Mouse (Mus musculus) thymus, postnatal 14 days (tissue): ENCODE measurements around the gene Hrh2.

ENCODE experiments used
- DNase-seq: peaks from one replicate; pipeline ENCODE4 v3.0.0; 2021

The Hrh2 gene

GRCm38 (mm10) chr13:54192021-54192481 lies at the start of gene Hrh2:
TSS of gene Hrh2 (plus strand) at chr13:54192129.
- peak; percentile 54 for DNase-seq

DNA sequence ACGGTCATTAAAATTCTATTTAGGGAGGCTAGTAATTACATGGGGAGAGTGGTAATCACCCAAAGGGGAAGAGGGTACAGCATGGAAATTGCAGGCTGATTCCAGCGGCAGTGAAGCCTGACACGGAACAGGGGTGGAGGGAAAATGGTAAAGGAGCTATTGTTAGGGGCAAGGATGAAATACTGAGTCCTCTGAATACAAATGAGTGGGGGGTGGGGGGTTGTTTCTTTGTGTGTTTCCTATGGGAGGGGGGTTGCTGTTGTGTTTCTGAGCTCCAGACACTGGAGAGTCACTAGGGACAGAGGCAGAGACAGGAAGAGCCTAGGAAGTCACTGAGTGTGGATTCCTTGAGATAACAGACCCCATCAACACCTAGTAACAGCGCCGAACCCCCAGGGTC lies 48.1 kb upstream of the Hrh2 start:
- DNase-seq: no peak

DNA sequence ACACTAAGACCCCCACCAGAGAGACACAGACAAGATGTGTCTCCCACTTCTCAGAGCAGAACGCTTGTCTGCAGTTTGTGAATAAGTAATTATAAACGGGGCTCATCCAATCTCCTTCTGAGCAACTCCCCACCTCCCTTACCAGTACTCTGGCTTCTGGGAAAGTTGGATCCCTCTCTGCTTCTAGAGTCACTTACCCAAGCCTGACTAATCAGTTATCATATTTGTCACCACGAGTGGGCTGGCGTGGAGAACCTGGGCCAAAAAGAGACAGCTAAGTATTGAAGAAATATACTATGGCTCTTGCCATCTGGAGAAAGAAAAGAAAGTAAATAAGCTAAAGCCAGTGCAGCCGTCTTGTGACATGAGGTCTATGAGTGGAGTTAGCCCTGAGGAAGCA lies 47.3 kb upstream of the Hrh2 start:
- DNase-seq: no peak

- DNase-seq: peak; percentile 6
Observed at GRCm38 (mm10) chr13:54147328-54147727, 44.6 kb upstream of the Hrh2 start.

- DNase-seq: no peak
Observed at GRCm38 (mm10) chr13:54152421-54152820, 39.5 kb upstream of the Hrh2 start.

- no peak for DNase-seq
Observed at GRCm38 (mm10) chr13:54152911-54153310, 39.0 kb upstream of the Hrh2 start.

DNA sequence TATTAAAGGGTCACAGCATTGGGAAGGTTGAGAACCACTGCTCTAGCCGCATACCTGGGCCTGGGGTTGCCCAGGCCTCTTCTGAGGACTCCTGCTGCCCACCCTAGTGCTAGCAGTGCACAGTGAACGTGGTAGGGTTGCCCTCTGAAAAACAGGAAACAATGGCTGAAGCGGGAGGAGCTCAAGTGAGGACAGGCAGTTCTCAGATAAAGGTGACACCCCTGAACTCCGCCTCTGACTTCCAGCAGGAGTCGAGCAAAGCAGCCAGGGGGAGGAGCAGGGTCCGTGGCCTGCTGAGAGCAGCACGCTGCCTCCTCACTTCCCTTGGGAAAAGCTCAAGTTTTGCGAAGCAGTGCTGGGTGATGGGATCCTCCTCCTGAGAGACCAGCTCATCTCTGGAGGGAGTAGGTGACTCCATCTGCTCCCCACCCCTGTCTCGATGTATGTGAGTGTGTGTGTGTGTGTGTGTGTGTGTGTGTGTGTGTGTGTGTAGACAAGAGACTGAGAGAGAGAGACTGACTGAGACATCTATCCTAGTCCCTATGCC lies 38.2 kb upstream of the Hrh2 start:
- no peak for DNase-seq

DNA sequence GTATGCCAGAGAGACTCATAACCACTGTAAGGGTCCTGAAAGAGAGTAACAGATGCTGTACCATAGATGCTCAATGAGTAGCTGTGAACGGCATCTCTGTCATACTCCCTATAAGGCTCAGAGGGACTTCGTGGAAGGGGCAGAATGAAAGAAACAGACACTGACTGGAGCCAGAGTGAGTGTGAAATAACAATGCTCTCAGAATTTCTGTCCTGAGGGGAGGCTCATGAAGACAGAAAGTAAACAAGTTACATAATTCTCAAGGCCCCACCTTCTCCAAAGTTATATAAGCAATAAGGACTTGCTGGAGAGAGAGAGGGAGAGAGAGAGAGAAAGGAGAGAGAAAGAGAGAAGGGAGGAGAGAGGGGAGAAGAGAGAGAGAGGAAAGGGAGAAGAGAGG lies 36.1 kb upstream of the Hrh2 start:
- DNase-seq: no peak

DNA sequence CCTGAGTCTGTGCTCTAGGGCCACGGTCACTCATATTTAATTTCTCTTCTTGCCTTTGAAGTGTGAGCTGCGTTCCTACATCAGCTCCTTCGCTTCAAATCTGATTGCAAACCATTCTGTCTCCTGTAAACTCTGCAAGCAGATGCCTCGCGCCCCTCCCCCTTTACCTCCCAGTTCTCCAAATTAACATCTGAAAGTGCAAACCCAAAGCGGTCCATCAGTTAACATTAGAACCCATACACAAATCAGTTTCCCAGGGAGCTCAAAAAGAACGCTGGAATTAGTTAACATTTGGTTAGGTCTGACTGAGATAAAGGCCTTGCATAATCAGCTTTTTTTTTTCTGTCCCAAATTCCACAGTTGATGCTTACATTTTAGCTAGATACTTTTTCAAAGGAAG lies 32.7 kb upstream of the Hrh2 start:
- no peak for DNase-seq

DNA sequence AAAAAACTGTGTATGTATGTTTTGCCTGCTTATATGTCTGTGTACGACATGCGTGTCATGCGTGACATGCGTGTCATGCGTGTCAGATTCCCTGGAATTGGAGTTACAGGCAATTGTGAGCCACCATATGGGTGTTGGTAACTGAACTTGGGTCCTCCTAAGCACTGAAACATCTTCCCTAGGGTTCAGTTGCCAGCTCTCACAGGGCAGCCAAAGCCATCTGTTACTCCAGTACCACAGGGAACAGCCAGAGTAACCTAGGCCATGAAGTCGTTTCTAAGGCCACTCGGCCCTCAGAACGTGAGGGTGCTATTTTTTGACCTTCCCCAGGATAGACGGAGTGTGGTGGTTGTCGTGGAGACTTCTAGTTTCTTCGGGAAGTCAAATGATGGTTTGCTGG lies 32.2 kb upstream of the Hrh2 start:
- DNase-seq: no peak

- no peak for DNase-seq
Observed at GRCm38 (mm10) chr13:54160546-54160945, 31.4 kb upstream of the Hrh2 start.

GRCm38 (mm10) chr13:54161514-54161913 lies 30.4 kb upstream of the Hrh2 start:
- DNase-seq: no peak

DNA sequence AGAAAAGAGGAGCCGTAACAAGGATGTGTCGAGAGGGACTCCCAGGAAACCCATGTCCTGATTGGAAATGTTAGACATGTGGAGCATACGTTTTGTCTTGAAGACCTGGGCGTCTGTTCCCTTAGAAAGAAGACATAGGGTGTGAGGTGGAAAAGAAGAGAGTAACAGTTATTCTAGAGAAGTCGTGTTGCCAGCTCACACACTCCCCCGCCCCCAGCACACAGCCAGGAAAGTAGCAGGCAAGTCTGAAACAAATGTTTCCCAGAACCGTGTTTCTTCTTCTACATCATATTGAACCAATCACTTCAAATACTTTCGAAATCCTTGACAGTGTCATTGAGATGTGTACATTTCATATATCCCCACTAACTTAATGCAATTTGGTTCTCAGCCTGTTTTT lies 28.6 kb upstream of the Hrh2 start:
- DNase-seq: no peak

GRCm38 (mm10) chr13:54164462-54164861 lies 27.5 kb upstream of the Hrh2 start:
- DNase-seq: no peak

- no peak for DNase-seq
Observed at GRCm38 (mm10) chr13:54165066-54165465, 26.9 kb upstream of the Hrh2 start.

DNA sequence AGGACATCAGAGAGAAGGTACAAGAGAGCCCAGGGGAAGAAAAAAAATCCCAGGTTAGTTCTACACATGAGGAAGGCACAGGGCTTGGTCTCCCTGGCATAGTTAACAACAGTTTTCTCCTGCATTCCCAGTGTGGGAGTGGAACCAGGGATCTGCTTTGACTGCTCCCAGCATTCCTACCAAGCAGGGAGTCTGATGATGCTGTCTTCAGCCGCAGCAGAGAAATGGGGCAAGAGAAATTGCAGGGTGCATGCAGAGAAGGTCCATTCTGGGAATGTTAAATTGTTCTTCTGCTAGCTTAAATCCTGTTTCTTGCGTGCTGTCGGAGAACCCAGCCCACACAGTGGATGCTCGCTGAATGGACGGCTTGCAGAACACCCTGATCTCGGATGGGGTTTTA lies 26.2 kb upstream of the Hrh2 start:
- DNase-seq: no peak

GRCm38 (mm10) chr13:54167036-54167435 lies 24.9 kb upstream of the Hrh2 start:
- DNase-seq: no peak

GRCm38 (mm10) chr13:54168675-54169074 lies 23.3 kb upstream of the Hrh2 start:
- no peak for DNase-seq

- no peak for DNase-seq
Observed at GRCm38 (mm10) chr13:54170288-54170687, 21.6 kb upstream of the Hrh2 start.

- no peak for DNase-seq
Observed at GRCm38 (mm10) chr13:54171346-54171745, 20.6 kb upstream of the Hrh2 start.

DNA sequence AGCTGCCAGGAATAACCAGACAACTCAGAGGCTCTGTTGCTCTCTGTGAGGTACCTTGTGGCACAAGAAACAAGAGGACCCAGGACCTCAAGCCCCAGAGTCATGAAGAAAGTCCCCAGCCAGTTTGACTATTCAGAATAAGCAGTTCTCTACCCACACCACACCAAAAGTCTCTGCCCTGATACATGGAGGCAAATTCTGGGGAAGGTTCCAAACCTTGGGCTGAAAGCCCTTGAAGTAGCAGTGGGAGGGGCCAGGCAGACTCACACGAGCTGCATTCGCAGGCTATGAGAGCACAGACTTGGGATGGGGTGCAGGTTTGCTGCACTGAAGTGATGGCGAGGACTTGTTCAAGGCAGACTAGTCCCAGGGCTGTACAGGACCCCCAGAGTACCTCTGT lies 20.2 kb upstream of the Hrh2 start:
- no peak for DNase-seq

DNA sequence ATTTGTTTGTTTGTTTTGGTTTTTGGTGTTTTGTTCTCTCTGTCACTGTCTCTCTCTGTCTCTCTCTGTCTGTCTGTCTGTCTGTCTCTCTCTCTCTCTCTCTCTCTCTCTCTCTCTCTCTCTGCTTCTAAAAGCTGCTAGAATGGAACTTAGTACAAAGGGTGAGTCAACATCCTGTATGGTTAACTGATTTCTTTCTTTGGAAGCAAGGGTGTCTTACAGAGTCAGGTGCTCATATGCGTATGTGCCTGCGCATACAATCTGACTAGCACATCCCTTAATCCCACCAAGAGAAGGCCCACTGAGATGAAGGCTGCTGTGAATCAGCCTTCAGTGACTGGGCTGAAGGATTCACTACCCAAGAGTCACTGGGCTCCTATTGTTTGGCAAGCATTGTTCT lies 18.0 kb upstream of the Hrh2 start:
- no peak for DNase-seq

GRCm38 (mm10) chr13:54174703-54175102 lies 17.2 kb upstream of the Hrh2 start:
- DNase-seq: peak; percentile 12

- no peak for DNase-seq
Observed at GRCm38 (mm10) chr13:54175426-54175825, 16.5 kb upstream of the Hrh2 start.

GRCm38 (mm10) chr13:54176406-54177020 lies 15.4 kb upstream of the Hrh2 start:
- DNase-seq: no peak
